Mouse (Mus musculus): Measurements from ENCODE around the gene Gfra1. TPM values are rescaled to one million over a fixed set of nuclear protein-coding genes. Genes with fewer than 3 reads are reported as not detected.

Gfra1 gene
- polyA plus RNA-seq, 1 experiment from 2014 or later: 65.7 TPM

DNA sequence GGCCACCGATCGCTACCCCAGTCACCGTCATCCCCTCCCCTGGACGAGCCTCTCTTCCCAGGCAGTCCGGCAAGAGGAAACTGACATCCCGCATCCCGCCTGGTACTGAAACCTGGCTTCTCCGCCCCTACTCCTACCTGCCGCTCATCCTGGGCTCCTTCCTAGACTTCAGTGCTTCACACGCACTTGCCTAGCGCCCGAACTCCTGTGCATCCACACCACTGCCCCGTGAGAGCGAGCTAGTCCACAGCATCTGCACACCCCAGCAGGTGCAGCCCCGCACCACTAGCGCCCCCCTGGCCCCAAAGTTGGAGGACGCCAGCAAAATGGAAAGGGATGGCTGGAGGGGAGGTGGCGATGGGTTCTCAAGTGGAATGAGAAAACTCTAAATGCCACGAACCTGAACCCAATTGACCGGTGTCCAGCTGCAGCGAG is 631 bp downstream of the Gfra1 start:
- Histone ChIP-seq H3K36me3 (no peaks in the 10 kb centered on the region), H3K4me2 (peak overlapping the region; percentile 93), H3K4me1 (replicated peaks) (peaks cover 74% of the 10 kb centered on the region), H3K4me3 (peak overlapping the region; percentile 59), H3K9ac (peak overlapping the region; percentile 81), H3K27ac (peak overlapping the region; percentile 91), H3K27me3 (0 out of 2 replicates have a peak, but pooled peaks cover 3% of the 10 kb centered on the region), H3K9me3 (no peaks in the 10 kb centered on the region)
- peak; percentile 55 for ATAC-seq (ENCODE audit: low FRiP score)
- under 1% methylated on average over 21 of the region's 21 CpGs for WGBS

DNA sequence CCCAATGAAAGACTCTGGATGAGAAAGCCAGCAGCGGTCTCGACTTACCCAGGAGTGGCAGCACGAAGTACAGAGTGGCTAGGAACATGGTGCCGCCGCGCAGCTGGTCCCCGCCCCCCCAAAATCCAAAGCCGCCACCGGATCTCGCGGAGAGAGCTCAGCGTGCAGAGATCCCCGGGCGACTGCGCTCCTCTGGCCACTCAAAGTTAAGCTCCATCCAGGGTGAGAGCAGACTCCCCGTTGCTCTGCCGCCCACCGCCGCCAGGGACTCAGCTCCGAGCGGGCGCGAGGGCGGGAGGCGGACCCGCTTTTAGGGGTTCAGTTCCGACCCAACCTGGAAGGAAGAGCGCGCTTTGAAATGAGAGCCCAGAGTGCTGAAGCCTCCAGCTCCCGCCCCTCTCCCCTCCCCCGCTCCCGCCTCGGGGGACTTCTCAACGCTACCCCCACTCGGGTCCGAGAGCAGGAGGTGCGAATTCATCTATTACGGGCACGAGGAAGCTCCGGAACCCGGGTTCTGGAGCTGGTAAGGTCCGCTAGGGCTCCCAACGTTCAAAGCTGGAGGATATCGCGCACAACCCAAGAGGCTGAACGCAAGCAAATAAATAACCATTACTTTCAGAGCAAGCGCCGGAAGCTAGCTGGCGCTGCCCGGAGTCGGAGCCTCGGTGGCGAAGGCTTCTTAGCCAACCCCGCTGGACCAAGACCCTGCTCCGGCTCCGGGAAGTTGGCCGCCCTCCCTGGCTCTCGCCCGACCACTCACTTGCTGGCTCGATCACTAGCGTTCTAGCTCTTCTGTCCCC is 1.2 kb downstream of the Gfra1 start:
- Histone ChIP-seq H3K27ac (peak overlapping the region; percentile 91), H3K4me2 (peak overlapping the region; percentile 93), H3K4me3 (peak overlapping the region; percentile 59), H3K27me3 (0 out of 2 replicates have a peak, but pooled peaks cover 3% of the 10 kb centered on the region), H3K36me3 (0 out of 2 replicates have a peak, but pooled peaks cover under 1% of the 10 kb centered on the region), H3K9me3 (no peaks in the 10 kb centered on the region), H3K4me1 (replicated peaks) (peaks cover 74% of the 10 kb centered on the region), H3K9ac (peak overlapping the region; percentile 81)
- WGBS: under 1% methylated on average over 61 of the region's 61 CpGs
- peak; percentile 14; the same call in 1 of the 2 replicates for ATAC-seq (ENCODE audit: low FRiP score)

DNA sequence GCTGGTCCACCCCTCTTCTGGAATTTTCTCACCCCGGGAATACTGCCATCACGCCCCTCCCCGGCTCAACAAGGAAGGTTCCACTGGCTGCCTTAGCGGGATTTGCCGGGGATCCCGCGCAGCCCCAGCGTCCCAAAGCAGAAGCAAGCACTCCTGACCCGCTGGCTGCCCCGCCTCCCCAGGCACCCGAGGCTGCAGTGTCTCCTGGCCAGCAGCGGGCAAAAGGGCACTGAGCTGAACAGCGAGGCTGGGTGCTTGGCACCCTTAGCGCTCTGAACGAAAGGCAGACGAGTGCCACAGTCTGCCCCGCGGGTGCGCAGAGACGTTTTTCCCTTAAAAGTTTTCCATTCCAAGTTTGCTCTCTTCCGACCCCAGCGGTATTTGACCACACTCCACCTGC is 2.1 kb downstream of the Gfra1 start:
- no peak for ATAC-seq (ENCODE audit: low FRiP score)
- H3K9ac ChIP-seq: peak overlapping the region; percentile 81
- H3K4me2 ChIP-seq: peak overlapping the region; percentile 93
- H3K36me3 ChIP-seq: peaks cover 9% of the 10 kb centered on the region
- H3K27ac ChIP-seq: peak overlapping the region; percentile 91
- no peaks in the 10 kb centered on the region for H3K9me3 ChIP-seq
- H3K4me3 ChIP-seq: peak overlapping the region; percentile 59
- H3K4me1 ChIP-seq (replicated peaks): peaks cover 74% of the 10 kb centered on the region
- 2% methylated on average over 22 of the region's 22 CpGs for WGBS
- H3K27me3 ChIP-seq: 0 out of 2 replicates have a peak, but pooled peaks cover 3% of the 10 kb centered on the region

DNA sequence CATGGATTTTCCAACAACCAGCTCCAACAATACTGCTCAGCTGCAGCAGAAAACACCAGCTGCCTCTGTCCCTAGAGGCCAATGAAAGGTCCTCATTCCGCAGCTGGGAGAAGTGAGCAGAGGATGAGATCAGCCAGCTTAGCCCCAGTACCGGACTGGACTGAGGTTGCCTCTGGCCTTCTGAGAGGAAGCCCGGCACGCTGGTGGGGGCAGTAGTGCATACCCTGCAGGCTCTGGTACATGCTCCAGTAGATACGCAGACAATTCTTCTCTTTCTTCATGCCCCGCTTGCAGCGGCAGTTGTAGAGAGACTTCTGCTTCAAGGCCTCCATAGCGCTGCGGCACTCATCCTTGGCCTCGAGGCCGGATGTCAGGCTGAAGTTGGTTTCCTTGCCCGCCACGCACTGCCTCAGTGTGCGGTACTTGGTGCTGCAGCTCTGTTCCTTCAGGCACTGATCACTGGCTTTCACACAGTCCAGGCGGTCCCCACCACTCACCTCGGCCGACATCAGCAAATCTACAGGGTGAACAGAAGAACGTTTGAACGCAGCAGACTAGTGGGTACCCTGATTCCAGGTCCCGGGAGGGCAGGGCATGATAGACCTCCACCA is 2.7 kb downstream of the Gfra1 start:
- Histone ChIP-seq H3K9me3 (no peaks in the 10 kb centered on the region), H3K4me2 (peak overlapping the region; percentile 93), H3K4me3 (peak overlapping the region; percentile 59), H3K27me3 (0 out of 2 replicates have a peak, but pooled peaks cover 3% of the 10 kb centered on the region), H3K4me1 (replicated peaks) (peaks cover 74% of the 10 kb centered on the region), H3K9ac (peak overlapping the region; percentile 81), H3K27ac (peak overlapping the region; percentile 91), H3K36me3 (peaks cover 11% of the 10 kb centered on the region)
- WGBS: 3% methylated on average over 20 of the region's 20 CpGs
- ATAC-seq (ENCODE audit: low FRiP score): no peak

DNA sequence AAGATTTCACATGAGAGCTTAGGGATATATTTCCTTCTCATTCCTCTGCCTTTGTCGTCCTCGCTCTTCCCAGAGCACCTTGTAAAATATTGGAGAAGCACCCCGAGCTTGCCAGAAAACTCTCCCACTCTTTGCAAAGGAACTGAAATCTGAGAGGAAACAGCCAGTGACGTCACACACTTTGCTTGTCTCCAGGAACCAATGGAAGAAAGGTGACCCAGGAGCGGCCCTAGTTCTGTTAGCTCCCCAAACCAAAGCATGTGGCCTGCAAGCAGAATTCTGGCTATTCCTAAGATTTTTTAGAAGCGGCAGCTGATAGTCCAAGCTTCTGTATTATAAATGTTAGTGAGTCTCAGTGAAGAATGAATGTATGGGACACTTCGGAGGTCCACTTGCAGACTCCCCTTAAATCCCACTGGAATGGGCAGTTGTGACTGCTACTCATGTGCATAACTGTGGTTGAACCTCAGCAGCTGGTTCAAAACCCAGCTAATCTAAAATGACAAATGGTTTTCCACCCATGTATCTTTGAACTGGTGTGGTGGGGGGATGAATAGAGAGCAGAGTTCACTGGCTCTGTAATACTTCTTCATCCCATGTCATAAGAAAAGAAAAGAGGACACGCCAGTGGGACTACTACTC is 3.4 kb downstream of the Gfra1 start:
- Histone ChIP-seq H3K36me3 (peaks cover 11% of the 10 kb centered on the region), H3K9ac (peak overlapping the region; percentile 81), H3K27ac (peak overlapping the region; percentile 91; the same call in 1 of the 2 replicates)

DNA sequence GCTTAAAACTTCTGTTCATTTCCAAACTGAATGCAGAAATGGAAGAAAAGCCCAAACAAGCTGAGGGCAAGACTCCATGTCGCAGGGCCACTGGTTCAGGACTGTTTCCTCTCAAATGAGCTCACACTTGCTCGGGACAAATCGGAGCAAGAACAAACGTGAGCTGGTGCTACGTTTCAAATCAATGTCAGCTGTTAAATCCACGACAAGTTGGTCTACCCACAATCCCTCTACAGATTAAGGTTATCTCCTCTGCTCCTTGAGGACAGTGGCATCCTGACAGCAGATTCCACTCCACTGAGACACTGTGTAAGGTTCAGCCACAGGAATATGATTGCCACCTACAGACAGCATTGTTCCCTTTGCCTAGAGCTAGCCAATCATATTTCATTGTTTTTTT is 4.4 kb downstream of the Gfra1 start:
- 54% methylated on average over 6 of the region's 6 CpGs for WGBS
- ATAC-seq (ENCODE audit: low FRiP score): no peak
- Histone ChIP-seq H3K4me2 (peak overlapping the region; percentile 93), H3K4me1 (replicated peaks) (peaks cover 73% of the 10 kb centered on the region), H3K4me3 (peak overlapping the region; percentile 59), H3K9ac (peak overlapping the region; percentile 81), H3K9me3 (no peaks in the 10 kb centered on the region), H3K27me3 (0 out of 2 replicates have a peak, but pooled peaks cover 3% of the 10 kb centered on the region), H3K27ac (peak overlapping the region; percentile 62), H3K36me3 (peaks cover 11% of the 10 kb centered on the region)

More for the DNA sequence above, 3.4 kb downstream of the Gfra1 start:
- WGBS: 49% methylated on average over 8 of the region's 8 CpGs
- H3K4me2 ChIP-seq: peak overlapping the region; percentile 93
- no peak for ATAC-seq (ENCODE audit: low FRiP score)
- H3K27me3 ChIP-seq: 0 out of 2 replicates have a peak, but pooled peaks cover 3% of the 10 kb centered on the region
- no peaks in the 10 kb centered on the region for H3K9me3 ChIP-seq
- H3K4me3 ChIP-seq: peak overlapping the region; percentile 59
- H3K4me1 ChIP-seq (replicated peaks): peaks cover 77% of the 10 kb centered on the region

DNA sequence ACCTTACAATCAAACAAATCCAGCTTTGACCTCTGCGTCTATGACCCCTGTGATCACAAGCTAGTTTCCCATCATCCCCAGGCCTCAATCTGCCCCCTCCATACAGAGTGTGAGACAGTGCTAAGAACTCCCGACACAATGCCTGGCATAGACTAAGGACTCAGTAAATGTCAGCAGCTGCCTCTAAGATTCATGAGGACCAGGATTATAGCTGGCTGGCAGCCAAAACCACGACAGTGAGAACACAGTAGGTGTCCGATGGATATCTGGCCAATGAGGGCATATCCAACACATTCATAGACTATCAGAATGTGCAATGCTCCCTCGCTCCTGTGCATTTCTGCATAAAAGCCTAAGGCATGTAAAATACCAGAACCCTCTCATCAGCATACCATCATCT is 5.0 kb downstream of the Gfra1 start:
- Histone ChIP-seq H3K4me1 (replicated peaks) (peaks cover 67% of the 10 kb centered on the region), H3K27me3 (0 out of 2 replicates have a peak, but pooled peaks cover 3% of the 10 kb centered on the region), H3K4me2 (peak overlapping the region; percentile 93), H3K9me3 (no peaks in the 10 kb centered on the region), H3K4me3 (peak overlapping the region; percentile 59), H3K9ac (peak overlapping the region; percentile 49; the same call in 1 of the 2 replicates), H3K27ac (peak overlapping the region; percentile 62), H3K36me3 (peaks cover 11% of the 10 kb centered on the region)
- no peak for ATAC-seq (ENCODE audit: low FRiP score)
- 30% methylated on average over 5 of the region's 5 CpGs for WGBS

DNA sequence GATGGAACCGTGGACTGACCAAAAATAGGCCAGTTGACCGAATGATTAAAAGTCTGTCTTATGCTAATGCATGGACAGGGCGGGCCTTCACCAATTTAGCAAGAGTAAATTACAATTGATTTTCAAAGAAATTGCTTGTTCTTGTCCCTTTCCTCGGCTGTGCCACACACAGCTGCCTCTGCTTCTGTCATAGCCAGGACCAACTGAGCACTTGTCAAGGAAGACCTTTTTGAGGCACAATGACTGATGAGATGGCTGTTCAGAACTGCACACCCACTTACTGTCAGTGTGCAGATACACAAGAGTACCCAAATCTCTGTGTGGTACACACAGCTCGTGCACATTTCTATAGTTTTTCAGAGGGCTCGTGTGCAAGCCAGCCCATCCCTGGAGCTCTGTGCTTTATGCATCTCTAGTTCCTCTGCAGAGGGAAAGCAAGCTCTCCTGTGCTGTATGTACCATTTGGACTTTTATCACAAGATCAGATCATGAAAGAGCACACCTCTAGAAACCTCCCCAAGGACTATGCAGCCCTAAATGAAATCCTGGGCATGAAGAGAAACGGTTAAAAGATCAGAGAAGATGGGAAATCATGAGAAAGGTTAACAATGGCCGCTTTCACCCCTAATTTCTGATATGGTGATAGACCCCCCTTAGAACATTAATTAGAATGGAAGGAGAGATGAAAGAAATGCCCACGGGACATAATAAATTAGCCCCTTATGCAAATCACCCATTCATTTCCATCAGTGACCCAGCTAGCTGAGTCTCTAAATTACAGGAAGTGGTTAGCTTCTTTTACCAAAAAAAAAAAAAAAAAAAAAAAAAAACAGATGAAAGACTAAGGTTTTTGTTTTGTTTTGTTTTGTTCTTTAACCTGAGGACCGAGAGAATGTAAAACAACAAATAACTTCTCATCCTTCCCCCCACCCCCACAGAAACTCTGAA is 12.7 kb downstream of the Gfra1 start:
- Histone ChIP-seq H3K4me3 (no peak overlapping the region), H3K9me3 (no peaks in the 10 kb centered on the region), H3K9ac (no peak overlapping the region), H3K27me3 (no peaks in the 10 kb centered on the region), H3K36me3 (no peaks in the 10 kb centered on the region), H3K4me2 (0 out of 2 replicates have a peak overlapping the region, but pooled peaks have one; percentile 10), H3K27ac (peak overlapping the region; percentile 84), H3K4me1 (replicated peaks) (peaks cover 46% of the 10 kb centered on the region)
- no peak; the same call in 1 of the 2 replicates for ATAC-seq (ENCODE audit: low FRiP score)
- WGBS: 25% methylated on average over 10 of the region's 10 CpGs

DNA sequence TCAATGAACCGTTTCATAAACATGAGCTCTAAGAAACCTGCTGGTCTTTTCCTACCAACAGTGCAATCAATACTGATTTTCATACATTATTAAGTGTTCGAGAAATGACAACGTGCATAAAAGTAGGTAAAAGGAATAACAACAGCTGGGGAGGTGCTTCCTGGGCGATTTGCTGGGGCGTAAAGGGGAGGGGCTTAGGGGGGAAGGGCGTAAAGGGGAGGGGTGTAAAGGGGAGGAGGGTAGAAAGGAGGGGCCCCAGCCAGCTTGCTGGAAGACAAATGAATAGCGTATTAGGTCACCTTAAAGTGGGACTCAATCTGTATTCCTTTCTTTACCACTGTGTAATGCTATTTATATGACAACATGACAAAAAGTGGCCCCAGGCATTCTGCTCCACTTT is 13.9 kb downstream of the Gfra1 start:
- Histone ChIP-seq H3K9me3 (no peaks in the 10 kb centered on the region), H3K4me1 (replicated peaks) (peaks cover 51% of the 10 kb centered on the region), H3K36me3 (no peaks in the 10 kb centered on the region), H3K27me3 (no peaks in the 10 kb centered on the region), H3K9ac (no peak overlapping the region), H3K4me3 (no peak overlapping the region), H3K4me2 (no peak overlapping the region), H3K27ac (peak overlapping the region; percentile 84; the same call in 1 of the 2 replicates)
- WGBS: 47% methylated on average over 7 of the region's 7 CpGs
- ATAC-seq (ENCODE audit: low FRiP score): no peak

DNA sequence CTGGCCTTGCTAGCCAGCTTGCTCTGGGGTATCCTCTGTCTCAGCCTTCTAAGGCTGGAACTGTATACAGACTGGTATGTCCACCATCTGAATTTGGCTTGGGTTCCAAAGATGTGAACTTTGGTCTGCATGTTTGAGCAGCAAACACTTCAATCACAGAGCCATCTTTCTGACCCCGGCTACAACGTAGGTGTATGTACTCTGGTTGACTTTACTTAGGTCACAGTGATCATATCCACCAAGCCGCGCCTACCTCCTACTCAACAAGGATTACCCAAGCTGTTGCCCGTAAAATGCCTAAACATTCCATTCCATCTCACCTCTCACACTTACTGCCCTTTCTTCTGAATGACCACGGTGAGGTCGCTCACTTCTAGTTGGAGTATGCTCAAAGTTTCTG is 14.5 kb downstream of the Gfra1 start:
- Histone ChIP-seq H3K4me1 (replicated peaks) (peaks cover 55% of the 10 kb centered on the region), H3K9ac (no peak overlapping the region), H3K27me3 (no peaks in the 10 kb centered on the region), H3K9me3 (no peaks in the 10 kb centered on the region), H3K4me2 (no peak overlapping the region), H3K36me3 (no peaks in the 10 kb centered on the region), H3K4me3 (no peak overlapping the region), H3K27ac (no peak overlapping the region)
- WGBS: 92% methylated on average over 7 of the region's 7 CpGs
- no peak for ATAC-seq (ENCODE audit: low FRiP score)

DNA sequence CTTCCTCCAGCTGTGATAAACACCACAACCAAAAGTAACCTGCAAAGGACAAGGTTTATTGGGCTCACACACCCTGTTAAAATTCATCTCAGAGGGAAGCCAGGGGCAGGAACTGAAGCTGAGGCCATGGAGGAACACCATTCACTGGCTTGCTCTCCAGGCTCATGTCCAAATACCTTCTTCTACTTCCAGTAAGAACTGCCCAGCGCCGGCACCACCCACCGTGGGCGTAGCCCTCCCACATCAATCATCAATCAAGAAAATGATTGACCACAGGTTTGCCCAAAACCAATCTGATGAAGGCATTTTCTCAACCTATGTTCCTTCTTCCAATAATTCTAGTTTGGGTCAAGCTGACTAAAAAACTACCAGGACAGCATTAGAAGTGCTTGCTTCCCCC is 16.9 kb downstream of the Gfra1 start:
- no peak overlapping the region for H3K9ac ChIP-seq
- no peak overlapping the region for H3K4me2 ChIP-seq
- H3K36me3 ChIP-seq: no peaks in the 10 kb centered on the region
- H3K4me3 ChIP-seq: no peak overlapping the region
- peaks cover 48% of the 10 kb centered on the region for H3K4me1 ChIP-seq (replicated peaks)
- no peaks in the 10 kb centered on the region for H3K9me3 ChIP-seq
- ATAC-seq (ENCODE audit: low FRiP score): no peak
- no peaks in the 10 kb centered on the region for H3K27me3 ChIP-seq
- 85% methylated on average over 4 of the region's 4 CpGs for WGBS
- H3K27ac ChIP-seq: no peak overlapping the region
